Mouse (Mus musculus) c-Kit-positive CD71-positive TER-119-negative erythroid progenitor cells, embryonic 14.5 days (primary cell): ENCODE data around the gene Zfp219.

ENCODE experiments used
- DNase-seq: peaks from one replicate; pipeline ENCODE4 v3.0.0-alpha.2; 2013; ENCODE audit warnings: low read depth

Gene Zfp219

DNA sequence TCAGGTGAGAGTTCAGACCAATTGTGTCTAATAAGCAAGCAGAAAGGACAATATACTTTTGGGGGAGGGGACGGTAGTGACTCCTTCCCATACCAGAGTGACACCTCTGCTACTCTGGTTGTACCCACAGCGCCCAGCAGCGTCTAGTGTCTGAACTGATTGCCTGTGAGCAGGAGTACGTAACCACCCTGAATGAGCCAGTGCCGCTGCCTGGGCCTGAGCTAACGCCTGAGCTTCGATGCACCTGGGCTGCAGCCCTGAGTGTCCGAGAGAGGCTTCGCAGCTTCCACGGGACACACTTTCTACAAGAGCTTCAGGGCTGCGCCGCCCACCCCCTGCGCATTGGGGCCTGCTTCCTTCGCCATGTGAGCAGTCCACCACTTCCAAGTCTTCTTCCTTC, 23.1 kb downstream of the Zfp219 start:
- DNase-seq: no peak

DNA sequence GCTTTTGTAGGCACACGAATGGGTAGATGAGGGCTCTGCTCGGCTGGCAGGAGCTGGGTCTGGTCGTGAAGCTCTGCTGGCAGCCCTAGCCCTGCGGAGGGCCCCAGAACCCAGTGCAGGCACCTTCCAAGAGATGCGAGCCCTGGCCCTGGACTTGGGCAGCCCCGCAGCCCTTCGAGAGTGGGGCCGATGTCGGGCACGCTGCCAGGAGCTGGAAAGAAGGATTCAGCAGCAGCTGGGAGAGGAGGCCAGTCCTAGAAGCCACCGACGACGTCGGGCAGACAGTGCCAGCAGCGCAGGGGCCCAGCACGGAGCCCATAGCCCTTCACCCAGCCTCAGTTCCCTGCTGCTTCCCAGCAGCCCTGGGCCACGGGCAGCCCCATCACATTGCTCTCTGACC, 23.7 kb downstream of the Zfp219 start:
- DNase-seq: no peak

DNA sequence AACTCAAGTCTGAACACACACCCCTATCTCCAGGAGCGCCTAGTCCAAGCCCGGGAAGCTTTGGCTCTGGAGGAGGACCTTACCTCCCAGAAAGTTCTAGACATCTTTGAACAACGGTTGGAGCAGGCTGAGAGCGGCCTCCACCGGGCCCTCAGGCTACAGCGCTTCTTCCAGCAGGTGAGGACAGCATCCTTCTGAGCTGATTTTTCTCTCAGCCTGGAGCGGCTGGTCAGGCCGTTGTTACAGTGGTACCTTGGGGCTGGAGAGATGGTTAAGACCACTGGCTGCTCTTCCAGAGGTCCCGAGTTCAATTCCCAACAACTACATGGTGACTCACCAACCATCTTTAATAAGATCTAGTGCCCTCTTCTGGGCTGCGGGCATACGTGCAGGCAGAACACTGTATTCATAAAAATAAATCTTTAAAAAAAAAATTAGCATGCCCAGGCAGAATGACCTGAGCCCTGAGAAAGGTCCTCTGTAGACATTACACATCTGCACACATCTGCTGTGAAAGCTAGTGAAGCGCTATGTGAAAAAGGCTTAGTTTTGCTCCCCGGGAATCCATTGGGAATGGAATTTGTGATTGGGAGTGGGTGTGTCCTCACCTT, 24.2 kb downstream of the Zfp219 start:
- DNase-seq: no peak

DNA sequence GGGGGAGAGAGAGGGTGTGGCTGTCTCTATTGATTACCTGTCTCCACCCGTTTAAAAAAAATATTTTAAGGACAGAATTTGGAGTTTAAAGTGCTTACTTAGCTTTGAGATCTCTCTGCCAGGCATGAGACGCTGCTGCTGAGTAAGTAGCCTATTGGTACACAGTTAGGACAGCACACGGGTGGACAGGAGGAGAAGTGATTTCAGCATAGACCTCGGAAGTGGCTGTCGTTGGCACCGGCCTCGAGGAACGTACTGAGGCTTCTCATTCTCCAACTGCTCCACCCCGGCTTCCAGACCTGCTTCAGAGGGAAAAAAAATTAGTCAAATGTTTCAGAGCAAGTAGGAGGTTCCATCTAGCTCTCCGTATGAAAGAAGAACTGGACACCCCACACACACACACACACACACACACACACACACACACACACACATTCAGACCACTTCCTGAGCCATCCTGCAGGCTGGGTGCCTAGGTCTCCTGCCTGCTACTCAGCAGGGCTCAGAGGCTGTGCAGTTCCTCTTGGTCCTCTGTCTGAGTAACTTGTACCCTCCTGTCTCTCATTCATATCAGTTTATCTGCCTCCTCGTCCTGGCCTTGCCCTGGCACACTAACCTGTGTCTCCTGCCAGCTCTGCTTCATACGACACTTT, 25.2 kb downstream of the Zfp219 start:
- DNase-seq: no peak

DNA sequence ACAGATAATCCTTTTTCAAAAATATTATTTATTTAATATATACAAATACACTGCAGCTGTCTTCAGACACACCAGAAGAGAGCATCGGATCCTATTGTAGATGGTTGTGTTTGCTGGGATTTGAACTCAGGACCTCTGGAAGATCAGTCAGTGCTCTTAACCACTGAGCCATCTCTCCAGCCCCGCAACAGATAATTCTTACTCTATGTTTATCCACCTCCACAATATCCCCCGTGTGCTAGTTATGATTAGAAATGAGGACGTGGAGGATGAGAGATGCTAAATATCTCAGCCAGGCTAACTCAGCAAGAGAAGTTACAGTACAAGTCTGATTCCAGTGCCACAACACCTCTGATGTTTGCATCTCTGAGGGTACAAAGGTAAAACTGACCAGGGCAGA, 26.1 kb downstream of the Zfp219 start:
- DNase-seq: no peak

DNA sequence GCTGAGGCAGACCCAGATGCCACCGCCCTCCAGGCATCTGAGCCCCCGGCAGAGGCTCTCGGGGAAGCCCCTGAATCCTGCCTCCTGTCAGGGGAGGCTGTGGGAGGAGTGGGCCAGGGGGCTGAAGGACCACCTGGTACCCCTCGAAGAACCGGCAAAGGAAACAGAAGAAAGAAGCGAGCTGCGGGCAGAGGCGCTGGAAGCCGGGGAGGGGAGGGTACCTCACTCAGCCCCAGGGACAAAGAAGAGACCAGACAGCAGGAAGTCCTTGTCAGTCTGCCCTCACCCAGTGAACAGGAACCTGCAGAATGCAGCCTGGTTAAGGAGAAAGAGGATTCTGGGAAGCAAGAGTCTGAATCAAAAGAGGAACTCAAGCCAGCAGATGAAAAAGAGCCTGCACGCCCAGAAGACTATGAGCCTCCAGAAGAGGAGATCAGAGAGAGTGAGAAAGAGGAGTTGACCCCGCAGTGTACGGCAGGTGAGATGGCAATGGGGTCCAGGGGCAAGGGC, 31.0 kb downstream of the Zfp219 start:
- DNase-seq: no peak

DNA sequence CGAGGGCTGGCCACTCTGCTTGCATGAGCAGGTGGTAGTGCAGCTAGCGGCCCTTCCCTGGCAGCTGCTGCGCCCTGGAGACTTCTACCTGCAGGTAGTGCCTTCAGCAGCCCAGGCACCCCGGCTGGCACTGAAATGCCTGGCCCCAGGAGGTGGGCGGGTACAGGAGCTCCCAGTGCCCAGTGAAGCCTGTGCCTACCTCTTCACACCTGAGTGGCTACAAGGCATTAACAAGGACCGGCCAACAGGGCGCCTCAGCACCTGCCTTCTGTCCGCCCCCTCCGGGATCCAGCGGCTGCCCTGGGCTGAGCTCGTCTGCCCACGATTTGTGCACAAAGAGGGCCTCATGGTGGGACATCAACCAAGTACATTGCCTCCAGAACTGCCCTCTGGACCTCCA, 31.8 kb downstream of the Zfp219 start:
- no peak for DNase-seq

DNA sequence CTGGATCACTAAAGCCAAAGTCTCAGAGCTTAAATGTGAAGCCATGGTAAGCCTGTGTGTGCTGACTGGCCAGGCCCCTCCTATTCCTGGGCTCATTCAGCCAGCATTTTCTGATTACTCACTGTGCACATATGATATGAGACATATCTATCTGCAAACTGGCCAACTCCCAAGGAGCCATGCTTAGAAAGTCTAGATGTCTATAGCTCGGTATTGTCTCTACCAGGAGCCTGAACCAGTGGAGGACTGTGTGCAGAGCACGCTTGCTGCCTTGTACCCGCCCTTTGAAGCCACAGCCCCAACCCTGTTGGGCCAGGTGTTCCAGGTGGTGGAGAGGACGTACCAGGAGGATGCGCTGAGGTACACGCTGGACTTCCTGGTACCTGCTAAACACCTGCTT, 33.4 kb downstream of the Zfp219 start:
- peak; percentile 60 for DNase-seq

DNA sequence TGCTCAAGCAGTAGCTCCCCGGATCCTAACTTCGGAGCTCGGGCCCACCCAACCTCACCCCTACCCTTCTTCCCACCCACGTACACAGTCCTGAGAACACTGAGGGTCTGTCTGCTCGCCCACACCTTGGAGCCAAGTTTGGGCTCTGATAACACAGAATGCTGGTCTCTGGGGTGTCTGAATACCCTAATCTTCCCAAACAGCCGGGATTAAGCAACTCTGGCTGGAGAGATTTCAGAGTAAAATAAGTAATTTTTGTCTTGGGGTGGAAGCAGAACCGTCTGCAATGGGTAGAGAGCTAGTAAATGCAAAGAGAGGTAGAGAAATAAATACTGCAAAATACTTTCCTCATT, 34.4 kb downstream of the Zfp219 start:
- peak; percentile 82 for DNase-seq

DNA sequence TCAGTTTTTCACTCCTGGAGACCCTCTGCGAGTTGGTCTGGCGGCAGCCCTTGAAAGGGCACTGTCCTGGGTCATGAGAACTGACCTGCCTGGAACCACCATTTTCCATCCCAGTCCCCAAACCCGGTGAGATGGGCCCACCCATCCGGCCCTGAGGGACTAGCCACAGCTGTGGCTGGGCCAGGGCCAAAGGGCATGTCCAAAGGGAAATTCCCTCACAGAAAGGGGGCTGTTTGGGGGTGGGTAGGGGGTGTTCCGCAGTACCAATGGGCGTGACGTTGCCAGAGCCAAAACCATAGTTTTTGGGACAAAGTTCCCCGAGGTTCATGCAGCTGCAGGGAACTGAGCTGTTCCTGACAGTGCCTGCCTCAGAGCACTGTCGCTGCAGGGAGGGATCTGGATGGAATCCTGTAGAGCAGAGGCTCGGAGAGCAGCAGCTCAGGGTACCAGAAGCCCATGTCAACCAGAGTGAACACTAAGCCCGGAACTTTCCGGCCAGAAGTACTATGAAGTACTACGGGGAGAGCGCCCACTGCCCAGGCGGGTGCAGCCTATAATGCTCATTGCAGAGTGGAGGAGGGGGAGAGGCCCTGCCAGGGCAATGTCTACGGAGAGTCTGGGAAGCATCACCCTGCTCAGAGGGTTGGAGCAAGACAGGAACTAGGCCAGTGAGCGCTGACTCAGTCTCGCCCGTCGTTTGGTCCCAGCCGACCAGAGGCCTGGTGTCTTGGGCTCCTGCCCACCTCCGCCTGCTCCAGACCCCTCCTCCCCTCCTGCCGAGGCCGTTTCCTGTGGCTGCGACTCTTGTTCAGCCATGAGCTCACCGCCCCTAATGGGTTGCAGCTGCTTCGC, 35.0 kb downstream of the Zfp219 start:
- no peak for DNase-seq

DNA sequence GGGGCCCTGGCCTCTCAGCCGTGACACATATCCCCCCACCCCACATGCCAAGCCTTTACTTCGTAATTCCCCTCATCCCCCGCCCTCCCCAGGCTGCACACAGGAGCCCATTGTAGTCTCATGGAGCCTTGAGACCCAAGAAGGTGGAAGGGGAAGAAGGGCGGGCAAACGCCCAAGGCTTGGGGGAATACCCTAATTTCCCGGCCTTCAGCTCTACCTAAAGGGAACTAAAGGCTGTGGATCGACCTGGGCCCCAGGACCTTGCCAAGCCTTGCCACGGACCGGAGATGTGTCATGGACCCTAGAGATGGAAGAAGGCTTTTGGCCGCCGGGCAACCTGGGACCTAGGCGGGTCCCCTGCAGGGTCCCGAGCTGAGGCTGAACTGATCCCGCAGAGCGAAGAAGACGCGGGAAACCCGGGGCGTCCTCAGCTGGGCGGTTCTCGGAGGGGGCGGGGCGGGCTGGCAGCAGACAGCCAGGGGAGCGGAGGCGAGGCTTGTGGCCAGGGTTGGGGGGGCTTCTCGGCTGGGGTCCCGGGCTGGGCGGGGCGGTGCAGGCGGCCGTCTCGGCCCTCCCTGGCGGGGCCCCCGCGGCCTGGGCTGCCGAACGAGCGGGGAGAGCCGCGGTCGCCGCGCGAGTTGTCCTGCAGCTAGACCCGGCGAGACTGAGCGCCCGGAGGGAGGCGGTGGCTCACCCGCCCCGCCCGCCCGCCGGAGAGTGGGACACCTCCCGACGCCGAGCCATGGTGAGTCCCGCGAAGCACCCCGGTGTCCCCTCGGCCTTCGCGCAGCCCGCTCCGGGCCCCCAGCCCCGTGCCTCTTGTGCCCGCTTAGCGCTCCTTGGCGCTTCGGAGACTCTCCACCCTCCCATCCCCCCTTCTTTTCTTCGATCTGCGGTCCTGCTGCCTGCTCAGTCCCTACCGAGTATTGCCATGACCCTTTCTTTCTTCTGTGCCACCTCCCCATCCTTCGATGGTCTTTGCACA, 36.0 kb downstream of the Zfp219 start, which contains the start of gene Arhgef40:
Arhgef40 (plus strand) TSS at position 473 of the 985 bp plus-strand sequence.
- no peak for DNase-seq

DNA sequence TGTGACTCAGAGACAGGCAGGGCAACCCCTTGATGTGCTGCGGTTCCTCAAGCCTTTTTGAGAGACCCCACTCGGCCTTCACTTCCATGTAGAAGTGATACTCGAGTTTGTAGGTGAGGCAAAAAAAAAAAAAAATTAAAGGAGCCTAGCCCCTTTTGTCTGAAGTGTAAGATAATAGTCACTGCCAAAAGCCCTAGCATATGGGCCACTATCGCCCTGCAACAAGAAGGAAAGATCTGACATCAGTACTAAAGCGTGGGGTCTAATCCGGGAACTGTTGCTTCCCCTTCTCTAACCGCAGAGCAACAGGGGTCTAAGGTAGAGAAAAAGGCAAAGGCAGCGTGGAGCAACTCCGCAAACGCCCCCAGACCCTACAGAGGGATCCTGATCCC, 36.7 kb downstream of the Zfp219 start:
- no peak for DNase-seq

DNA sequence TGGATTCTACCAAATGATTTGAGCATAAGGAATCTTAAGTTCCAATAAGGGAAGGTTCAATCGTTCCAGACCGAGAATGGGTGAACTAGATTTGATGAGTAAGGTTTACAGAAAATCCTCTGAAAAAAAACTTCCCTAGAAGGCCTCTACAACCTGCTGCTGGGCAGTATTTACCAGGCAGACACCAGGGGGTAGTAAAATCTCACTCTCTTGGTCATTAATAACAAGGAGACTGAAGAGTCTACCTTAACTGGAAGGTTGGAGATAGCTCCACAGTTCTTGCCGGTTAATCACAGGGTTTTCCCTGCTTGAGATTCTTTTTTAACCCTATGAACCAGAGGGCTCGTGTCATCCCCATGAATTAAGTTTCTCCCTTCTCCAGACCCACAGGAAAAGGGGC, 37.3 kb downstream of the Zfp219 start:
- DNase-seq: no peak

DNA sequence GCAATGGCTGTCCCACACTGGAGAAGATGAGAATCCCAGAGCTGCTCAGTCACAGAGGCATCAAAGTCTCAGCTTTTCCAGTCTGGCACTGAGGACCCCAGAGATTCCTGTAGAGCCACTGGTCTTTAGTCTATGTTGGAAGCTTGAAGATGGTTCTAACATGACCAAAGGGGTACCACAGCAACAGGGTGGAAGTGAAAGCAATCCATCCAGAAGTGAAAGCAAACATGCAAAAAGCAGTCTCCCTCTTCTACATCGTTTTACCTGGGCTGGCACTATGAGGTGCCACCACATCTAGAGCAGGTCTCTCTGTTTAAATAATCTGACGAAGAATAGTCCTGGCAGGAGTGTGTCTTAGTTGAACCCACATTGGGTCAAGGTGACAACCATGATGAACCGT, 41.3 kb downstream of the Zfp219 start:
- no peak for DNase-seq

DNA sequence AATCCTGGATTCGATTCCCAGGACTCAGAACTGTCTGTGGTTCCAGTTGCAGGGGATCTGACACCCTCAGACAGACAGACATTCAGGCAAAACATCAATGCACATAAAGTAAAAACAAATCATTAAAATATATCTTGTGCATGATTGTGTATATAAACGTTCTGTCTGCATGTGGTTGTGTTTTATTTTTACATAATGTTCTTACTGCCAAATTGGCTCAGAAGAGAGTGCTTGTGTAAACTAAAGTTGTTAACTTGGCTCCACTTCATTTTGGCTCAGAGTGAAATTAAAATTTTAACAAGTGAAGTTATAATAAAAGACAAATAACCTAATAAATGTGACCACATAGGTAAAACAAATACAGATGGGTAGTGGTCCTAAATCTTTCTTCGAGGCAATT, 53.1 kb downstream of the Zfp219 start:
- DNase-seq: no peak

DNA sequence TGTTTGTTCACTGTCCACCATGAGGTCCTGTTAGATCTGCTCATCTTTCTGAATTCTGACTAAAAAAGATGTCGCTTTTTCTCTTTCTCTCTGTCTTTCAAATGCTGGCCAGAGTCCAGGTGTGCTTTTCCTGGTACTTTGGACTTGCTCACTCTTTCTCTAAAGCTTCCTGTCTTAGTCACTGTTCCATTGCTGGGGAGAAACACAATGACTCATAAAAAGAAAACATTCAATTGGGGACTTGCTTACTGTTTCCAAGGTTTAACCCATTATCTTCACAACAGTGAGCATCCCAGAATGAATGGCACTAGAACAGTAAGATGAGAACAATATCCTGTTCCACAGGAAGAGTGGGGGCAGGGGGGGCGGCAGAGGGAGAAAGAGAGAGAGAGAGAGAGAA, 60.2 kb downstream of the Zfp219 start:
- DNase-seq: no peak
